Mouse (Mus musculus) heart, postnatal 0 days (tissue): ENCODE results near the gene Hcn2.

Experiments used
- CTCF ChIP-seq: IDR thresholded peaks from 2 replicates; pipeline ENCODE4 v1.5.1; 2016; ENCODE audit warnings: antibody characterized with exemption, control low read depth, low read depth
- EP300 ChIP-seq: IDR thresholded peaks from 2 replicates; pipeline ENCODE4 v1.6.1; 2016; ENCODE audit warnings: antibody characterized with exemption, low read depth

GRCm38 (mm10) chr10:79693580-79694378 is 22.7 kb upstream of the Hcn2 start:
- TF ChIP-seq CTCF = no peak
- no peak for TF ChIP-seq EP300
